Mouse (Mus musculus) layer of hippocampus, adult 6 months (tissue): ENCODE measurements around the gene Pax4. TPM values are rescaled to one million over a fixed set of nuclear protein-coding genes. Genes with fewer than 3 reads are reported as not detected.

Experiments
- long read RNA-seq, 2 experiments: library from polyadenylated mRNA; unstranded; transcript quantifications; one replicate each; pipeline ENCODE4 v2.0.0; 2019 to 2020
- polyA plus RNA-seq: library from polyadenylated mRNA; unstranded; fragments of <200 nt; fragmentation: Nextera tagmentation; gene quantifications from 2 replicates; pipeline ENCODE4 v1.2.3, GENCODE M21; 2021

The Pax4 gene
- not detected in 2 replicates for polyA plus RNA-seq
- long read RNA-seq, experiment 1, result 0 reads
- long read RNA-seq, experiment 2, partial matches to known transcripts, result 0 of 1 reads
- long read RNA-seq, experiment 2, other reads (novel, unspliced or antisense), result 1 of 1 reads

GRCm38 (mm10) chr6:28449253-28449652, at the start of gene Pax4:
Gene Pax4 (minus strand): TSS chr6:28449353.

DNA sequence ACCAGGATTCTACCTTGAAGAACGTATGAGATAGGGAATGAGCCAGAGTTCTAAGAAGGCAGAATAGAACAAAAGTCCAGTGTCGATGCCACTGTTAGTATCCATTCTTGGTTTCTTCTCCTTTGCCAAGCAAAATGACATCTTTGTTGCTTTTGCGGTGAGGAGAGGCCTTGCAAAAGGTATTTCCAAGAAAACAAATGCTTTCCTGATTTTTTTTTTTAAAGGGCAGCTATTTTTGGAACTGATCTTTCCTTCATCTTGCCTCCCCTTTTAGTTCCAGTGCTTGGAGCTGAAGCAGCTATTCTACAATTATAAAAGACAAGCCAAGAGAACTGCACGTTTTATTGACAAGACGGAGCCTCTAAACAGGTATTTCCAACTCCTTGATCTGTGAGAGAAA, 25.7 kb upstream of the Pax4 start, which contains the start of gene Snd1:
TSS of gene Snd1 (plus strand) at position 301 of the 400 bp plus-strand sequence.

DNA sequence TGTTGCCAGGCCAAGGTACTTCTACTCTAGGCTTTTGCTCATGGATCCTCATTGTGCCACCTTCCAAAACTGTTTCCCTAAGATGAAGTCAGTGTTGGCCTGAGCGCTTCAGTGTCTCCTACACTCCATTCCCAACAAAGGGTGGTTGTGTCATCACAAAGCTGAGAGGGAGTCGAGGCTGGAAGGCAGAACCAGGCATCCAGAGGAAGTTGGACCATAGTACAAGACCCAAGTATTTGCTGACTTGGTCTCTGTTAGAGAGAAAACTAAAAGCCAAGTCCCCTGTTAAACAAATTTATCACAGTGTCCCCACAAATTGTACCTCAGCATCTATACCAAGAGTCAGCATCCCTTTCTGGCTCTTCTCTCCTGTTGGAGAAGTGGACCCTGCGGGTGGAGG, 20.9 kb downstream of the Pax4 start, which contains the start of gene Gcc1:
TSS of gene Gcc1 (minus strand) at position 101 of the 400 bp plus-strand sequence.

GRCm38 (mm10) chr6:28427096-28427839, 21.9 kb downstream of the Pax4 start, which contains the start of gene Fscn3:
Gene Fscn3 (plus strand): TSS chr6:28427789.

GRCm38 (mm10) chr6:28423313-28423712, 25.8 kb downstream of the Pax4 start, which contains the start of gene Arf5:
Gene Arf5 (plus strand): TSS chr6:28423560.

GRCm38 (mm10) chr6:28397681-28398203, 51.4 kb downstream of the Pax4 start, which contains the start of gene Zfp800:
Gene Zfp800 (minus strand): TSS chr6:28398005.

Other genes with a start within 250 kb of the Pax4 start
- gene Zfp800, start 51.3 kb downstream of the Pax4 start, polyA plus RNA-seq, result 14.1 and 14.4 TPM in 2 replicates
- 119 and 160 TPM in 2 replicates for gene Arf5, start 25.8 kb downstream of the Pax4 start, polyA plus RNA-seq
- gene Fscn3, start 21.6 kb downstream of the Pax4 start, polyA plus RNA-seq, result not detected in 2 replicates
- 3.7 and 5.0 TPM in 2 replicates for gene Gcc1, start 21.0 kb downstream of the Pax4 start, polyA plus RNA-seq
- gene Snd1, start 25.8 kb upstream of the Pax4 start, polyA plus RNA-seq, result 36.2 and 42.6 TPM in 2 replicates